Mouse (Mus musculus): ENCODE results near the gene Rdh7. TPM values are rescaled to one million over a fixed set of nuclear protein-coding genes. Genes with fewer than 3 reads are reported as not detected.
"Not testable (repeated sequence)": the region's sequence is repeated elsewhere in the genome, so short reads cannot be mapped to it uniquely, and the experiment has no call there.

Rdh7 gene
- polyA plus RNA-seq, 1 experiment from 2014 or later = not detected

- not testable (repeated sequence) for H3K27ac ChIP-seq (ENCODE audit: low read length); H3K9me3 ChIP-seq (ENCODE audit: low read length); H3K4me2 ChIP-seq (replicated peaks; ENCODE audit: low read depth, low read length); ATAC-seq (ENCODE audit: low FRiP score, low TSS enrichment); H3K9ac ChIP-seq (replicated peaks; ENCODE audit: low read length); H3K4me1 ChIP-seq (ENCODE audit: insufficient read depth, low read length); H3K36me3 ChIP-seq (ENCODE audit: insufficient read depth, low read length); H3K4me3 ChIP-seq (ENCODE audit: low read length); H3K27me3 ChIP-seq (ENCODE audit: insufficient read depth, low read length)
- WGBS = 88% methylated on average over 5 of the region's 5 CpGs
Observed at GRCm38 (mm10) chr10:127837793-127838192, 50.8 kb downstream of the Rdh7 start.

- no peak overlapping the region for H3K9ac ChIP-seq (replicated peaks; ENCODE audit: low read length)
- no peak overlapping the region for H3K4me3 ChIP-seq (ENCODE audit: low read length)
- no peaks in the 10 kb centered on the region for H3K27me3 ChIP-seq (ENCODE audit: insufficient read depth, low read length)
- ATAC-seq (ENCODE audit: low FRiP score, low TSS enrichment) = peak; percentile 59; the same call in 1 of the 2 replicates
- H3K4me1 ChIP-seq (ENCODE audit: insufficient read depth, low read length) = peaks cover 3% of the 10 kb centered on the region
- peak overlapping the region; percentile 84 for H3K27ac ChIP-seq (ENCODE audit: low read length)
- H3K36me3 ChIP-seq (ENCODE audit: insufficient read depth, low read length) = no peaks in the 10 kb centered on the region
- H3K4me2 ChIP-seq (replicated peaks; ENCODE audit: low read depth, low read length) = no peak overlapping the region
- WGBS = 58% methylated on average over 5 of the region's 5 CpGs
- H3K9me3 ChIP-seq (ENCODE audit: low read length) = peaks cover 6% of the 10 kb centered on the region; the same call in 1 of the 2 replicates
Observed at GRCm38 (mm10) chr10:127835292-127835691, 53.3 kb downstream of the Rdh7 start.

GRCm38 (mm10) chr10:127834186-127834585 lies 54.4 kb downstream of the Rdh7 start:
- H3K4me2 ChIP-seq (replicated peaks; ENCODE audit: low read depth, low read length); H3K4me1 ChIP-seq (ENCODE audit: insufficient read depth, low read length); H3K27me3 ChIP-seq (ENCODE audit: insufficient read depth, low read length); ATAC-seq (ENCODE audit: low FRiP score, low TSS enrichment); H3K36me3 ChIP-seq (ENCODE audit: insufficient read depth, low read length); H3K9me3 ChIP-seq (ENCODE audit: low read length); H3K9ac ChIP-seq (replicated peaks; ENCODE audit: low read length); H3K4me3 ChIP-seq (ENCODE audit: low read length); H3K27ac ChIP-seq (ENCODE audit: low read length): not testable (repeated sequence)
- 92% methylated on average over 1 of the region's 1 CpGs for WGBS

Other genes with a start within 250 kb of the Rdh7 start
- gene Stat6, start 245.8 kb downstream of the Rdh7 start, polyA plus RNA-seq (2015; fragmentation: Nextera tagmentation; extraction: Ambion mirVana) = 33.8 and 37.4 TPM in 2 replicates
- 10.6 and 10.7 TPM in 2 replicates for gene Nemp1, start 221.9 kb downstream of the Rdh7 start, polyA plus RNA-seq (2015; fragmentation: Nextera tagmentation; extraction: Ambion mirVana)
- 28.8 and 32.1 TPM in 2 replicates for gene Nab2, start 220.2 kb downstream of the Rdh7 start, polyA plus RNA-seq (2015; fragmentation: Nextera tagmentation; extraction: Ambion mirVana)
- gene Myo1a, start 183.6 kb downstream of the Rdh7 start, polyA plus RNA-seq (2015; fragmentation: Nextera tagmentation; extraction: Ambion mirVana) = 0.31 and 0.50 TPM in 2 replicates
- 1.7 and 2.0 TPM in 2 replicates for gene Tac2, start 164.3 kb downstream of the Rdh7 start, polyA plus RNA-seq (2015; fragmentation: Nextera tagmentation; extraction: Ambion mirVana)
- 4.0 and 4.1 TPM in 2 replicates for gene Zbtb39, start 149.3 kb downstream of the Rdh7 start, polyA plus RNA-seq (2015; fragmentation: Nextera tagmentation; extraction: Ambion mirVana)
- gene Gpr182, start 137.1 kb downstream of the Rdh7 start, polyA plus RNA-seq (2015; fragmentation: Nextera tagmentation; extraction: Ambion mirVana) = 10.7 and 11.9 TPM in 2 replicates
- gene Rdh1, start 129.1 kb downstream of the Rdh7 start, polyA plus RNA-seq (2015; fragmentation: Nextera tagmentation; extraction: Ambion mirVana) = 0.22 and 0.23 TPM in 2 replicates
- gene Rdh16f1, start 129.0 kb downstream of the Rdh7 start, polyA plus RNA-seq (2015; fragmentation: Nextera tagmentation; extraction: Ambion mirVana) = 0.42 and 0.72 TPM in 2 replicates
- not detected in 2 replicates for gene Rdh9, start 112.4 kb downstream of the Rdh7 start, polyA plus RNA-seq (2015; fragmentation: Nextera tagmentation; extraction: Ambion mirVana)
- 1.1 and 1.6 TPM in 2 replicates for gene Rdh16, start 87.7 kb downstream of the Rdh7 start, polyA plus RNA-seq (2015; fragmentation: Nextera tagmentation; extraction: Ambion mirVana)
- 6.8 TPM in 2 replicates for gene Rdh19, start 38.9 kb downstream of the Rdh7 start, polyA plus RNA-seq (2015; fragmentation: Nextera tagmentation; extraction: Ambion mirVana)
- gene Rdh16f2, start 22.3 kb downstream of the Rdh7 start, polyA plus RNA-seq (2015; fragmentation: Nextera tagmentation; extraction: Ambion mirVana) = 1.1 and 1.3 TPM in 2 replicates
- gene Sdr9c7, start 9.7 kb upstream of the Rdh7 start, polyA plus RNA-seq (2015; fragmentation: Nextera tagmentation; extraction: Ambion mirVana) = not detected in 2 replicates
- gene Hsd17b6, start 118.8 kb upstream of the Rdh7 start, polyA plus RNA-seq (2015; fragmentation: Nextera tagmentation; extraction: Ambion mirVana) = not detected in 2 replicates
- 83.4 and 84.1 TPM in 2 replicates for gene Prim1, start 126.4 kb upstream of the Rdh7 start, polyA plus RNA-seq (2015; fragmentation: Nextera tagmentation; extraction: Ambion mirVana)
- gene Naca, start 146.8 kb upstream of the Rdh7 start, polyA plus RNA-seq (2015; fragmentation: Nextera tagmentation; extraction: Ambion mirVana) = 667 and 704 TPM in 2 replicates
- gene Ptges3, start 170.1 kb upstream of the Rdh7 start, polyA plus RNA-seq (2015; fragmentation: Nextera tagmentation; extraction: Ambion mirVana) = 409 and 441 TPM in 2 replicates
- 3,411 and 3,412 TPM in 2 replicates for gene Atp5b, start 194.5 kb upstream of the Rdh7 start, polyA plus RNA-seq (2015; fragmentation: Nextera tagmentation; extraction: Ambion mirVana)
- gene Baz2a, start 202.8 kb upstream of the Rdh7 start, polyA plus RNA-seq (2015; fragmentation: Nextera tagmentation; extraction: Ambion mirVana) = 10.9 and 14.3 TPM in 2 replicates